32 mouse cellular contexts compared by ENCODE assay signal in the genomic region with DNA sequence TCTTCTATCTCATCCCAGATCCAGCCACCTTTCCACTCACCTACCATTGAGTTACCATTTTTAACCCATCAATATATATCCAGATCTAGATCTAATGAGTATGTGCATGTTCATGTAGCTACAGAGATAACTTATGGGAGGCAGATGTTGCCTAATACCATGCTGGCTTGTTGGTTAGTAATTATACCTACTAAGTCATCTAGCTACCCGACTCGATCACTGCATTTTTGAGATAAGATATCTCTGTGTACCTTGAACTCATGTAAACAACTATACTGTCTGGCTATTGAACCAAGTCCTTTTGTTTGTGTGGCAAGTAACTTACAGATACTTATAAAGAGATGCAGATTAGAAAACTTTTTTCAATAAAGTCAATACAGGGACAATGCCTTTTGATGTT. TPM values are rescaled to one million over a fixed set of nuclear protein-coding genes. Genes with fewer than 3 reads are reported as not detected.
"Had no signal": no experiment of that assay in that cellular context is flagged by ENCODE, and none has a peak within 500 bp of the region (broad histone marks: within the 10 kb centered on the region; RNA-seq: fewer than 3 reads in every experiment).

No protein-coding gene starts in this region.

- H3K9ac ChIP-seq: limb, embryonic 12.5 days; limb, embryonic 13.5 days; limb, embryonic 15.5 days; liver, embryonic 12.5 days; liver, embryonic 13.5 days; liver, embryonic 14.5 days; liver, embryonic 15.5 days; liver, postnatal 0 days; lung, embryonic 14.5 days; lung, embryonic 15.5 days; midbrain, embryonic 12.5 days; midbrain, embryonic 13.5 days; midbrain, embryonic 15.5 days had no signal

- H3K27me3 ChIP-seq: limb, embryonic 12.5 days; limb, embryonic 13.5 days; limb, embryonic 15.5 days; liver, embryonic 12.5 days; liver, embryonic 13.5 days; liver, embryonic 15.5 days; lung, embryonic 15.5 days; megakaryocyte, embryonic 14.5 days; midbrain, embryonic 12.5 days; midbrain, embryonic 13.5 days; midbrain, embryonic 15.5 days had no signal

- H3K4me1 ChIP-seq: limb, embryonic 10.5 days; limb, embryonic 12.5 days; limb, embryonic 13.5 days; limb, embryonic 15.5 days; liver, embryonic 12.5 days; liver, embryonic 13.5 days; liver, embryonic 15.5 days; lung, embryonic 15.5 days; megakaryocyte, embryonic 14.5 days; midbrain, embryonic 10.5 days; midbrain, embryonic 12.5 days; midbrain, embryonic 13.5 days; midbrain, embryonic 15.5 days had no signal

- H3K36me3 ChIP-seq: limb, embryonic 10.5 days; limb, embryonic 12.5 days; limb, embryonic 13.5 days; limb, embryonic 15.5 days; liver, embryonic 12.5 days; liver, embryonic 13.5 days; liver, embryonic 15.5 days; lung, embryonic 15.5 days; midbrain, embryonic 10.5 days; midbrain, embryonic 12.5 days; midbrain, embryonic 13.5 days; midbrain, embryonic 15.5 days had no signal

- ATAC-seq: liver, embryonic 12.5 days; liver, postnatal 0 days; lung, postnatal 0 days; midbrain, embryonic 13.5 days; midbrain, embryonic 15.5 days; midbrain, embryonic 16.5 days had no signal

- H3K9me3 ChIP-seq: limb, embryonic 10.5 days; limb, embryonic 12.5 days; limb, embryonic 13.5 days; limb, embryonic 15.5 days; liver, embryonic 12.5 days; liver, embryonic 13.5 days; liver, embryonic 15.5 days; lung, embryonic 15.5 days; megakaryocyte, embryonic 14.5 days; midbrain, embryonic 10.5 days; midbrain, embryonic 12.5 days; midbrain, embryonic 13.5 days; midbrain, embryonic 15.5 days had no signal

- H3K27ac ChIP-seq: limb, embryonic 10.5 days; limb, embryonic 12.5 days; limb, embryonic 13.5 days; limb, embryonic 15.5 days; liver, embryonic 12.5 days; liver, embryonic 13.5 days; liver, embryonic 14.5 days; liver, embryonic 15.5 days; lung, embryonic 15.5 days; macrophage; midbrain, embryonic 10.5 days; midbrain, embryonic 12.5 days; midbrain, embryonic 13.5 days; midbrain, embryonic 15.5 days had no signal

- DNase-seq: left cerebral cortex, postnatal 4 days; liver; liver, embryonic 13.5 days; liver, postnatal 0 days; lung, adult 18-20 months; lung, adult 2 months; lung, embryonic 14.5 days; lung, postnatal 10 days; lung, postnatal 14 days; lung, postnatal 36 days; lung, postnatal 4 days; midbrain, embryonic 14.5 days had no signal

- H3K4me3 ChIP-seq: limb, embryonic 10.5 days; limb, embryonic 12.5 days; limb, embryonic 13.5 days; limb, embryonic 15.5 days; liver, embryonic 12.5 days; liver, embryonic 13.5 days; liver, embryonic 15.5 days; lung, embryonic 15.5 days; megakaryocyte, embryonic 14.5 days; midbrain, embryonic 10.5 days; midbrain, embryonic 12.5 days; midbrain, embryonic 13.5 days; midbrain, embryonic 15.5 days; myocyte had no signal

- H3K4me2 ChIP-seq: limb, embryonic 12.5 days; limb, embryonic 13.5 days; limb, embryonic 15.5 days; liver, embryonic 11.5 days; liver, embryonic 12.5 days; liver, embryonic 13.5 days; liver, embryonic 15.5 days; lung, embryonic 14.5 days; lung, embryonic 15.5 days; midbrain, embryonic 11.5 days; midbrain, embryonic 12.5 days; midbrain, embryonic 13.5 days; midbrain, embryonic 15.5 days had no signal

RNA-seq across cellular contexts. Expression of a gene that starts 59.9 kb away (rescaled TPM):
- polyA plus RNA-seq: liver, embryonic 16.5 days; liver, postnatal 0 days had no signal
